Mouse (Mus musculus) kidney, embryonic 14.5 days (tissue): ENCODE data around the gene Col13a1. TPM values are rescaled to one million over a fixed set of nuclear protein-coding genes. Genes with fewer than 3 reads are reported as not detected.
A peak's percentile ranks its signal among the peaks of the same experiment; 100 is the strongest.

Experiments used
- ATAC-seq: fragments of 200-750 bp; cut with Nextera tagmentation; 2 replicates; pipeline ENCODE4 v1.8.0; 2017; ENCODE audit warnings: moderate number of reproducible peaks, mild to moderate bottlenecking, moderate TSS enrichment, moderate library complexity; ENCODE audit not compliant: low FRiP score, low TSS enrichment
- H3K27ac ChIP-seq: fragments of 300-500 bp; sonication (generic); 2 replicates; pipeline ENCODE4 v1.5.1; 2014; ENCODE audit warnings: low read depth, mild to moderate bottlenecking, low read length, moderate library complexity, mixed read lengths
- H3K27me3 ChIP-seq: fragments of 300-500 bp; sonication (generic); 2 replicates; pipeline ENCODE4 v1.6.1; 2014; ENCODE audit warnings: mild to moderate bottlenecking, low read length; ENCODE audit not compliant: control insufficient read depth, insufficient read depth
- H3K36me3 ChIP-seq: fragments of 300-500 bp; sonication (generic); 2 replicates; pipeline ENCODE4 v1.6.1; 2014; ENCODE audit warnings: low read length, mixed read lengths; ENCODE audit not compliant: control insufficient read depth, insufficient read depth
- H3K4me1 ChIP-seq: fragments of 300-500 bp; sonication (generic); 2 replicates; pipeline ENCODE4 v1.6.1; 2014; ENCODE audit warnings: low read length, mixed read lengths; ENCODE audit not compliant: control insufficient read depth, insufficient read depth
- H3K4me2 ChIP-seq: fragments of 300-500 bp; sonication (generic); replicated peaks from 2 replicates; pipeline ENCODE4 v1.6.1; 2014; ENCODE audit warnings: low read depth, mild to moderate bottlenecking, low read length
- H3K4me3 ChIP-seq: fragments of 300-500 bp; sonication (generic); 2 replicates; pipeline ENCODE4 v1.5.1; 2014; ENCODE audit warnings: mild to moderate bottlenecking, low read length
- H3K9ac ChIP-seq: fragments of 300-500 bp; sonication (generic); 2 replicates; pipeline ENCODE4 v1.6.1; 2014; ENCODE audit warnings: low read depth, mild to moderate bottlenecking, low read length, moderate library complexity
- H3K9me3 ChIP-seq: fragments of 300-500 bp; sonication (generic); 2 replicates; pipeline ENCODE4 v1.6.1; 2016; ENCODE audit warnings: low read length; ENCODE audit not compliant: control insufficient read depth
- WGBS: fragments of 180-500 bp; shearing (Covaris S2); extraction: QIAGEN DNeasy Blood & Tissue Kit; methylation state at CpG from one replicate; pipeline ENCODE4 v1.1.7; 2014; 5-methylcytosine and 5-hydroxymethylcytosine counted together
- polyA plus RNA-seq: library from polyadenylated mRNA; unstranded; fragments of >200 nt; fragmentation: Nextera tagmentation; extraction: Ambion mirVana; gene quantifications from 2 replicates; pipeline ENCODE4 v1.2.1, GENCODE M21; 2014

Gene Col13a1
- polyA plus RNA-seq, 1 experiment from 2014 or later, result 4.7 TPM

DNA sequence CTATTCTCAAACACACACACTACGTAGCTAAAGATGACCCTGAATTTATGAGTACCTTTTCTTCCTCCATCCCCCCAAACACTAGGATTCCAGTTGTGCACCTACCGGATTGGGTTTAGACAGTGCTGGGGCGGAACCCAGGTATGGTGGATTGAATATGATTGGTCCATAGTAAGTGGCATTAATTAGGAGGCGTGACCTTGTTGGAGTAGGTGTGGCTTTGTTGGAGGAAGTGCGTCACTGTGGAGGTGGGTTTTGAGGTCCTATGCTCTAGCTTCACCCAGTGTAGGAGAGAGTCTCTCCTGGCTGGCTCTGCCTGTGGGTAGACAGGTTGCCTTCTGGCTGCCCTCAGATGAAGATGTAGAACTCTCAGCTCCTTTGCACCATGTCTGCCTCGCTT, 144.6 kb downstream of the Col13a1 start:
- H3K4me2 ChIP-seq, result no peak overlapping the region
- no peak for ATAC-seq
- no peaks in the 10 kb centered on the region for H3K27me3 ChIP-seq
- WGBS, result 91% methylated on average over 6 of the region's 6 CpGs
- H3K36me3 ChIP-seq, result no peaks in the 10 kb centered on the region
- H3K4me1 ChIP-seq, result no peaks in the 10 kb centered on the region
- no peak overlapping the region for H3K9ac ChIP-seq
- H3K9me3 ChIP-seq, result no peaks in the 10 kb centered on the region
- H3K4me3 ChIP-seq, result no peak overlapping the region
- no peak overlapping the region for H3K27ac ChIP-seq

- no peak overlapping the region for H3K4me2 ChIP-seq
- no peak for ATAC-seq
- 88% methylated on average over 11 of the region's 11 CpGs for WGBS
- no peak overlapping the region for H3K27ac ChIP-seq
- H3K36me3 ChIP-seq, result no peaks in the 10 kb centered on the region
- H3K4me3 ChIP-seq, result no peak overlapping the region
- no peaks in the 10 kb centered on the region for H3K4me1 ChIP-seq
- H3K9me3 ChIP-seq, result no peaks in the 10 kb centered on the region
- H3K9ac ChIP-seq, result no peak overlapping the region
- no peaks in the 10 kb centered on the region for H3K27me3 ChIP-seq
Observed at GRCm38 (mm10) chr10:61832713-61833112, 146.2 kb downstream of the Col13a1 start.

DNA sequence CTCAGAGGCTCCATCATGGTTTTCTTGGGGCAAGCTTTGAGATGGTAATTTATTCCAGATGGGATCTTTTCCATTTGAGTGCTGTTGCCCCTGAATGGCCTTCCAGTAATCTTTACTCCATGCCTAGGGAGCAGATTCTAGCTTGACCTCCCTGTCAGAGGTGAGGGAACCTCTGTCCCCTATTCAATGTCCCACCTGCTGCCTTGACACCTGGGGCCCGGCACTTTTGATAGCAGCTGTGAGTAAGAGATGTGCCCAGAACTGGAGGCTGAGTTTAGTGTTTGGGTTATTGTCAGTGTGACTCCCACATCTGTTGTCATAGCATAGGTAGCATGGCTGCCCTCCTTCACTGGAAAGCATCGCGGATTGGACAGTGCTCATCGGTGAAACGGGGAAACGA, 147.2 kb downstream of the Col13a1 start:
- H3K27ac ChIP-seq, result no peak overlapping the region

GRCm38 (mm10) chr10:61831251-61831650, 147.7 kb downstream of the Col13a1 start:
- H3K4me1 ChIP-seq, result peaks cover 13% of the 10 kb centered on the region
- no peak for ATAC-seq
- 80% methylated on average over 12 of the region's 12 CpGs for WGBS

More for the DNA sequence above, 147.2 kb downstream of the Col13a1 start:
- ATAC-seq, result no peak
- Histone ChIP-seq H3K9ac (no peak overlapping the region), H3K4me2 (no peak overlapping the region), H3K4me3 (no peak overlapping the region), H3K27me3 (no peaks in the 10 kb centered on the region), H3K9me3 (no peaks in the 10 kb centered on the region), H3K4me1 (peaks cover 8% of the 10 kb centered on the region), H3K36me3 (no peaks in the 10 kb centered on the region)
- 87% methylated on average over 6 of the region's 6 CpGs for WGBS

GRCm38 (mm10) chr10:61830817-61831216, 148.1 kb downstream of the Col13a1 start:
- ATAC-seq, result no peak
- Histone ChIP-seq H3K4me3 (no peak overlapping the region), H3K27me3 (no peaks in the 10 kb centered on the region), H3K36me3 (no peaks in the 10 kb centered on the region), H3K4me2 (no peak overlapping the region), H3K27ac (no peak overlapping the region), H3K9me3 (no peaks in the 10 kb centered on the region), H3K4me1 (peaks cover 17% of the 10 kb centered on the region), H3K9ac (no peak overlapping the region)
- 45% methylated on average over 9 of the region's 9 CpGs for WGBS

More at GRCm38 (mm10) chr10:61831251-61831650, 147.7 kb downstream of the Col13a1 start:
- Histone ChIP-seq H3K27me3 (no peaks in the 10 kb centered on the region), H3K27ac (no peak overlapping the region), H3K9me3 (no peaks in the 10 kb centered on the region), H3K9ac (no peak overlapping the region), H3K4me2 (no peak overlapping the region), H3K4me3 (no peak overlapping the region), H3K36me3 (no peaks in the 10 kb centered on the region)

GRCm38 (mm10) chr10:61829046-61829445, 149.9 kb downstream of the Col13a1 start:
- Histone ChIP-seq H3K36me3 (no peaks in the 10 kb centered on the region), H3K27ac (no peak overlapping the region), H3K9ac (no peak overlapping the region), H3K4me3 (no peak overlapping the region), H3K27me3 (no peaks in the 10 kb centered on the region), H3K4me2 (no peak overlapping the region), H3K4me1 (peaks cover 19% of the 10 kb centered on the region), H3K9me3 (no peaks in the 10 kb centered on the region)
- WGBS, result 41% methylated on average over 4 of the region's 4 CpGs
- peak; percentile 17; the same call in 1 of the 2 replicates for ATAC-seq

GRCm38 (mm10) chr10:61827950-61828936, 150.7 kb downstream of the Col13a1 start:
- Histone ChIP-seq H3K4me1 (peaks cover 27% of the 10 kb centered on the region), H3K9ac (no peak overlapping the region), H3K36me3 (no peaks in the 10 kb centered on the region), H3K4me2 (no peak overlapping the region), H3K27ac (no peak overlapping the region), H3K9me3 (no peaks in the 10 kb centered on the region), H3K4me3 (no peak overlapping the region), H3K27me3 (no peaks in the 10 kb centered on the region)
- ATAC-seq, result no peak
- WGBS, result 87% methylated on average over 32 of the region's 32 CpGs

DNA sequence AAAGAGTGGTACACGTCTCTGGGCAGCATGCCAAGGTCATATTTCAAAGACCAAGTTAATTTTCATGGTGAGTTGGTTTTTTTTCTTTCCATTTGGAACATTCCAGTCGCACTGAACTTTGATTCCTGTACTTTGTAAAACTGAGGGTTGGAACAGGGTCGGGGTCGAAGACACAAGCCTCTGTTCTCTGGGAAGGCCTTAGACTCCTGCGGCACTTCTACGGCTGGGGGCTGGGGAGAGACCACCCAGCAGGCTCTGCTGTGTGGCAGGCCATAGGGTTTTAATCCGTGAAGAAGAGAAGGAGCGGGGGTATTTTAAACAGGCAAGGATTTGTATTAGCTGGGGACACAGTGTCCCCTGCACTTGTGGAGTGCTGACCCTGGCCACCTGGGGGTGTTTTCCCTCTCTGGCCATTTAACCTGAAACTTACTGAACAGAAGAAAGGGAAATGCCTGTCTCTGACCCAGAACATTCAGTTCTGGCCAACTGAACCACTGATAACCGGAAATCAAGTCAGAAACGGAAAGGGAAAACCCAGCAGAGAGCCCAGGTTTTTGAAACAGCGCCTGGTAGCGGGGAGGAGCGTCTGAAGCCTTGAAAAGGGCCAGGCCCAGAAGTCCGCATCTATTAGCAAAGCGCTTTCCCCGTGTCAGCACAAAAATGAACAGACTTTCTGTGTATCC, 152.0 kb downstream of the Col13a1 start:
- Histone ChIP-seq H3K4me1 (peaks cover 28% of the 10 kb centered on the region), H3K9ac (no peak overlapping the region), H3K36me3 (no peaks in the 10 kb centered on the region), H3K4me3 (no peak overlapping the region), H3K9me3 (no peaks in the 10 kb centered on the region), H3K27me3 (no peaks in the 10 kb centered on the region), H3K27ac (peak overlapping the region; percentile 69), H3K4me2 (no peak overlapping the region)
- peak; percentile 67; the same call in 1 of the 2 replicates for ATAC-seq
- 23% methylated on average over 16 of the region's 16 CpGs for WGBS
